Mouse (Mus musculus) urinary bladder, postnatal 36 days (tissue): Measurements from ENCODE around the gene 4930507D05Rik.
"Not testable (repeated sequence)": the region's sequence is repeated elsewhere in the genome, so short reads cannot be mapped to it uniquely, and the experiment has no call there.

Experiments used
- DNase-seq, 2 experiments: peaks; one replicate each; pipeline ENCODE4 v3.0.0; 2022; ENCODE audit warnings: low spot score in 2 of 2, mixed read lengths in 1 of 2

4930507D05Rik gene

GRCm38 (mm10) chr10:62476980-62477379, 27.7 kb downstream of the 4930507D05Rik start:
- no peak for DNase-seq

DNA sequence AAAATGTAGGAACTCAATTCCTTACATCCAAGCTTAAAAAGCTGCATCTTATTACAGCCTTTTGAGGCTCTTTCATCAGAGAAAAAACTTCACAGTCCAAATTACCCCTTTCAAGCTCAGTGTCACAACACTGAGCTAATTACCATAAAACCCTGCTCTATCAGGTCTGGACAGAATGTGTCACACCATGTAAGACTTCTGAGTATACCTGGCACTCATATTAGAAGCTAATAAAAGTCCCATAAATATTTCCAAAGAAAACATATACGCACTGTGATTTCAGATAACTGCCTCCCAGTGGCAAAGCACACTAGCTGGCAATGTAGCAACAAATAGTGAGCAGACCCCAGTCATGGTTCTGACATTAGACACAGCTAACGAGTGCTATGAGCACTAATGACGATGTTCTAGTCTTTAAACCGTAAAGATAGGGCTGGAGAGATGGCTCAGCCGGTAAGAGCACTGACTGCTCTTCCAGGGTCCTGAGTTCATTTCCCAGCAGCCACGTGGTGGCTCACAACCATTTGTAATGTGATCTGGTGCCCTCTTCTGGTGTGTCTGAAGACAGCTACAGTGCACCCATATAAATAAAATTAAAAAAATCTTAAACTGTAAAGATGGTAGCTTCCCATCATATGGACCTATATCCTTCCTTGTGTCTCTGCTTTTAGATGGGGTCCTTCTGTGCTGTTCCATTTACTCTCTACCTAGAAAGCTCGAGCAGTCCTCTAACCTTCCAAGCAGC, 32.0 kb downstream of the 4930507D05Rik start:
- no peak for DNase-seq

- DNase-seq: peak in 1 of 2 experiments; percentile 29
Measured at GRCm38 (mm10) chr10:62485878-62486582, 36.7 kb downstream of the 4930507D05Rik start.

DNA sequence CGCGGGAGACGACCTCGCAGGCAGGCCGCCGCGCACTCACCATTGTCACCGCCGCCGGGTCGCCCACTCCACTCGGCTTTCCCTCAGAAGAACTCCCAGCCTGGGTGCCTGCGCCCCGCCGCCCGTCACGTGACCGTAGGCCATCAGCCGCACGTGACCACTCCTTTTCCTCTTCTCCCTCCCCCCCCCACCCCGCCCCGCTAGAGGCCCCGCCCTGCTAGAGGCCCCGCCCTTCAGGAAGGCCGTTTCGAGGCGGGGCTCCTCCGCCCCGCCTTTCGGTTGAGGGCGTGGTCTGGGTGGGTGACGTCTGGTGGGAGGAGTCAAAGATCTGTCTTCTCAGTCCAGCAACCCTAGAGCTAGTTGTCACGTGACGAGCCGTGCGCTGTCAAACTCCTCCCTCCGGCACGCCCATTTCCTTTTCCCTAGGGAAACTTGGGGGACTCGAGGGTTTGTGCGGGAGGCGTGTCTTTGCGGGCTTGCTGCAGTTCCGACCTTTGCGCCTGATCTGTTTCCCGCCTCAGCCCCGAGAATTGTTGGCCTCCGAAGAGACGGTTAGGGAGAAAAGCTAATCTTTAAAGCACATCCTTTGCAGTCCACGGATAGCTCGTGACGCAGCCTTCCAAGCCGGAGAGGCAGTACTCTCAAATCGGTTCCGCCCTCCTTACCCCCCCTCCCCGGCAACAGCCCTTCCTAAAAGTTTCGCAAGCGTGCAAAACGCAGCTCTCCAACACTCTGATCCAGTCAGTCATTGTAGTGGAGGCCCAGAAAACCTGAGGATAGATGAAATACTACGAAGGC, 37.5 kb downstream of the 4930507D05Rik start, which contains the start of gene Vps26a:
Gene Vps26a, minus strand, starts transcription at position 188 of the 798 bp plus-strand sequence.
- peak; percentile 99 to 100 for DNase-seq

DNA sequence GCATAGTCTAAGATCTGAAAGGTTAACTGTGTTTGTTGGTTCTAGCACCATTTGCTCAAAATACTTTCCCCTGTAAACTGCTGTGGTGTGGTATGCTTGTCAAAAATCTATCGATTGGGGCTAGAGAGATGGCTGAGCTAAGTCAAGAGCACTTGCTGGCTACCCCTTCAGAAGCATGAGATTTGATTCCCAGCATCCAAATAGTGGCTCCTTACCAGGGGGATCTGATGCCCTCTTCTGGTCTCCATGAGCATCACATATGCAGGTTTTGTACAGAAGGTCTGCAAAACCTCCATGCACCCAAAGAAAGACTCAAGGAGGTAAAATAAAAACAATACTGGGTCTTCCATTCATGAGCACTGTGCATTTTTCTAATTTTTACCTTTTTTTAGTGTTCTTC, 39.0 kb downstream of the 4930507D05Rik start:
- DNase-seq: peak in 1 of 2 experiments; percentile 31

DNA sequence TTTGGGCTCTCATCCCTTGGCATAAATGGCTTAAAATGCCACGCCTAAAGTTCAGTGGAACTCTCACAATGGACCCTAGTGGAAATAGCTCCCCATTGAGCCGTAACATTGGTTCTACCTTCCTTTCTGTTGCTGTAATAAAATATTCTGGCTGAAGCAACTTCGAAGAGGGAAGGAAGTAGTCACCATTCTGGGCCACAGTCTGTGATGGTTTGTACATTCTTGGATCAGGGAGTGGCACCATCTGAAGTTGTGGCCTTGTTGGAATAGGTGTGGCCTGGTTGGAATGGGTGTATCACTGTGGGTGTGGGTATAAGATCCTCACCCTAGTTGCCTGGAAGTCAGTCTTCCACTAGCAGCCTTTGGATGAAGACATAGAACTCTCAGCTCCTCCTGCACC, 42.4 kb downstream of the 4930507D05Rik start:
- not testable (repeated sequence) for DNase-seq

- DNase-seq: peak; percentile 42 to 62
Measured at GRCm38 (mm10) chr10:62500088-62500915, 51.0 kb downstream of the 4930507D05Rik start.
